Mouse (Mus musculus) left cerebral cortex, postnatal 36 days (tissue): Measurements from ENCODE around the gene Tiprl. TPM values are rescaled to one million over a fixed set of nuclear protein-coding genes. Genes with fewer than 3 reads are reported as not detected.

ENCODE experiments used
- DNase-seq, 2 experiments: peaks; one replicate each; pipeline ENCODE4 v3.0.0; 2021 to 2022; ENCODE audit warnings: low spot score in 2 of 2, mixed read lengths in 1 of 2
- intact Hi-C: fragments of 180-260 bp; cut with DNase I; formaldehyde crosslinking; loops from one replicate; pipeline ENCODE4 v1.15.1; 2025
- total RNA-seq, 2 experiments: library from RNA; stranded (reverse); gene quantifications; 2 replicates each; pipeline ENCODE4 v1.2.3; 2021

Tiprl gene
- total RNA-seq = 10 to 100 TPM; 55.2 to 64.7 TPM

DNA sequence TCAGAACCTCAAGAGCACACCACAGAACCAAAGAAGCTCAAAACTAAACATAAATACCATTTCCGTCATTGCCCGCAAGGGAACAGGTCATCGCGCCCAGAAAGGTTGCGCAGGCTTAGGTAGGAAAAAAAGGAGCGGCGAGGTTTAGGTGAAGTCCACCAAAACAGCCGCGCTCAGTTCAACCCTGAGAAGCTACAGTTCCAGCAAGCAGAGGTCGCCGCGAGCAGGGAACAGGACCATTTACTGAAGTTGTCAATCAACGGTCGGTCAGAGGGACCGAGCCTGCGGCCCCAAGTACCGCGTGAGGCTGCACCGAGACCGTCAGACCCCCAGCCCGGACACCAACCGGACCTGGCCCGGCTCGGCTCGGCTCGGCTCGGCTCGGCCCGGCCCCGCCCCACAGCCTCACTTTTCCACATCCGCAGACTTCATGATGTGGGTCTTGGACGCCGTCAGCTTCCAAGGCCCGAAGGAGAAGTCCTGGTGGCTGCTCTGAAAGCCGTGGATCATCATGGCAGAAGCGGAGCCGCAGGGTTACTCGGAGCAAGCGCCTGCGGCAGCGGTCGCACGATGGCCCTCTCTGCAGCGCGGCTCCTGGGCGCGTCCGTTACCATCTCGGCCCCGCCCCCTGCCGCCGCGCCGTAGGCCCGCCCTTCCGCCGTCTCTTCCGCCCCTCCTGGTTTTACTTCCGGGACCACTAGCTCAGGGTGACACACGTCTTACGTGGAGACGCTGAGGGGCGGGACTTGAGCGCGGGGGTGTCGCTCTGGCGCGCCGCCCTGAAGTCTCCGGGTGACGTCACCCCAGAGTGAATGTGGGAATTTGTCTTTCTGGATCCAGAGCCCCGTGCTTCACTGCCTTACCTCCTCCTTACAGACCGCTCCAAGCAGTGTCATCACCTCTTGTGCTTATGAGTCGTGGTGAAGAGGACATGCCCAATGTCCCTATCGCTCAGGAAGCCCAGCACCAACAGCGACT lies at the start of gene Tiprl:
Gene Tiprl, minus strand, starts transcription at position 676 of the 978 bp plus-strand sequence.
- peak; percentile 96 to 97 for DNase-seq
- intact Hi-C loops = loop anchor here (2.0 to 5.0 kb wide), 3 partner anchors 44 to 224 kb away; partner anchors contain the start of genes Dcaf6, Mpc2 and Sft2d2

GRCm38 (mm10) chr1:165284096-165284495 lies 47.3 kb upstream of the Tiprl start:
- no peak for DNase-seq
- intact Hi-C loops = no loop called here

DNA sequence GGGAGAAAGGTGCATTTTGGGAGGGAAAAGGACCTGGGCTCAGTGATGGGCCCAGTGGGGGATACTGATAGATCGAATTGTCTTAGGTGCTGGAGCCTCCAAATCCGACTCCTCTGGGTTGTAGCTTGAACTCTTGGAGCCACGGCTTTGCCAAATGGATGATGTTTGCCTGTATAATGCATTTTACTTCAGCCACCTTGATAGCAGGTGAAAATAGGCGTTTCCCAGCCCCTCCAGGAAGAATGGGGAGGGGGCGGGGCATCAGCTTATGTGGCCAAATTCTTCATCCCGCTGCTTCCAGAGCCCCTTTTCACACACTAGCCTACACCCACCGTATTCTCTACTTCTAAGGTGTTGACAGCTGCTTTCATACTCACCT lies 46.2 kb upstream of the Tiprl start:
- DNase-seq = no peak
- intact Hi-C loops = no loop called here

DNA sequence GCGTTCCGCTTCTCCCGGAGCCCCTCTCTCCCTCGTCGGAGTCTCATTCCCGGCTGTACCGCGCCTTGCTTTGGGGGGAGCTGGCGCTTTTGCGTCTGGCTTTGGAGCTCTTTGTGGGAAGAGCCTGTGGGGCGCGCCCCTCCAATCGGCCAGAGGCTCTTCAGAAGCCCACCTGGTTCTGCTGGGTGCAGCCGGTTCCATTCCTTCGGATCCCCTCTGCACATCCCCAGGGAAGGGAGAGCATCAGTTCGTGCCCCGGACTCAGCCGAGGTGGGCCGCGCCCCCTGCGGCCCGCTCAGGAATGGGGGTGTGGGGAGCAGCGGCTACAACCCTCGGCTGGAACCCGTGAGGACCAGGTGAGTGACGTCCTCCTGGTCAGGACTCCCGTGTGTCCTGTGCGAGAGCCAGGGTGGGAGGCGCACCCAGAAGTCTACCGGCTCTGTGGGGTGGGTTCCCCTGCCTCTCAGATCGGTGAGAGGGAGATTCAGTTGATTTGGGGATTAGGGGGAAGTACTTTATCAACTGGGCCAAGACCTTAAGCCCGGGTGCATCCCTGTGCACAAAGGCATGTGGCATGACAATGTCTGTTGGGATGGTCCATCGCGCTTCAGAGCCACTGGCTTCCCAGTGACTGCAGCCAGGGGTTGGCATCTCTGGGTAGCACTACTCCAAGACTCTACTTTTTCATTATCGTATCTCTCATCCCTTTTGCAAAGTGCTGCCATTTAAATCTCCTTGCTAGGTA lies 45.6 kb upstream of the Tiprl start:
- intact Hi-C loops = no loop called here
- peak in 1 of 2 experiments; percentile 15 for DNase-seq

GRCm38 (mm10) chr1:165281351-165282221 lies 44.8 kb upstream of the Tiprl start:
- intact Hi-C loops = no loop called here
- peak; percentile 21 to 44 for DNase-seq

- DNase-seq = peak in 1 of 2 experiments; percentile 2
- intact Hi-C loops = no loop called here
Observed at GRCm38 (mm10) chr1:165280741-165281140, 43.9 kb upstream of the Tiprl start.

DNA sequence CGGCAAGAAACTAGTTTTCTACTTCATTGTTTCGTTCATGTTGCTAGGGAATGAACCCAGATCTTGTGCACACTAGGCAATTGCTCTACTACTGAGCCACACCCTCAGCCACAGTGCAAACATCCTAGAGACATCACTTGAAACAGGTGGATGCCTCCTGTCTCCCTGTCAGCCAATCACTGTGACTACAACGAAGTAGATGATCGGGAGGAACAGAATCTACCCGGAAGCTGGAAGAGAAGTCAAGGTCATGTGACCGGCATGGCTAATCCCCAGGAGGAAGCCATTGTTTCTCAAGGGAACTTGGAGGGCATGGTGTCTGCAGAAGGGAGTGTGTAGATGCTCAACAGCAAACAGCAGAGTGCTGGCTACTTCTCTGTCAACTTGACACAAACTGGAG lies 38.1 kb upstream of the Tiprl start:
- no peak for DNase-seq
- intact Hi-C loops = no loop called here

- intact Hi-C loops = loop anchor here (2.0 kb wide), 1 partner anchor 67 kb away; no protein-coding TSS in a partner anchor
- DNase-seq = peak in 1 of 2 experiments; percentile 17
Observed at GRCm38 (mm10) chr1:165252027-165252671, 15.4 kb upstream of the Tiprl start.

- intact Hi-C loops = no loop called here
Observed at GRCm38 (mm10) chr1:165250546-165250945, 13.8 kb upstream of the Tiprl start.

DNA sequence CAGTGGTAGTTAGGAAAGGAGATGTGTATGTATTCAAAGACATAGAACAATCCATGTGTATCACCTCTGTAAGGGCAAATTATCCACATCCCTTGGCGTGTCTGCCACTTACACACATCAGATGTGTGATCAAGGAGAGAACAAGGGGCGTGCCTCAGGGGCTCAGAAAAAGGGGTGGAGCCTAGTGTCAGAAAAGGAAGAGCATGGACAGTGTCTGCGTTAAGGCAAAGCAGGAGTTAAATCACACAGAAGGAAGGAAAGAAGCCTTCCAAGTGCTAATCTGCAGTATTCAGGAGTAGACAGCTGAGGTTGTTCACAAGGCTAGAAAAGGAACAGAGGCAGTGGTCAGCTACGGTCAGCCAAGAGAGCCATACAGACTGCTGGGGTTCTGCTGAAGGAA lies 12.0 kb upstream of the Tiprl start:
- no peak for DNase-seq
- intact Hi-C loops = no loop called here

More at GRCm38 (mm10) chr1:165250546-165250945, 13.8 kb upstream of the Tiprl start:
- no peak for DNase-seq

DNA sequence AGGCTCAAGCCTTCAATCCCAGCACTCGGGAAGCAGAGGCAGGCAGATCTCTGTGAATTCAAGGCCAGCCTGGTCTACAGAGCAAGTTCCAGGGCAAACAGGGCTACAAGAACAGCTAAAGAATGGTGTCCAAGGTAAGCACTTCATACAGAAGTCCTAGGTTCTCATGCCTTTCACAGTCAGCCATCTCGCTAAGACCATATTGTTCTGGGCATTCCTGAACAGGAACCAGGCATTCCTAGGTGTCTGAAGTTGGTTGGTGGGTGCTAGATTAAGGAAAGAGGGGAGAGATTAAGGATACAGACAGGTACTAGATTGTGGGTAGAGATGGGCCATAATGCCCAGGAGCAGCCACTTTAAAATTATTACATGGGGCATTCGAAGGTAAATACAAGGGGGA lies 11.0 kb upstream of the Tiprl start:
- intact Hi-C loops = no loop called here
- DNase-seq = no peak

DNA sequence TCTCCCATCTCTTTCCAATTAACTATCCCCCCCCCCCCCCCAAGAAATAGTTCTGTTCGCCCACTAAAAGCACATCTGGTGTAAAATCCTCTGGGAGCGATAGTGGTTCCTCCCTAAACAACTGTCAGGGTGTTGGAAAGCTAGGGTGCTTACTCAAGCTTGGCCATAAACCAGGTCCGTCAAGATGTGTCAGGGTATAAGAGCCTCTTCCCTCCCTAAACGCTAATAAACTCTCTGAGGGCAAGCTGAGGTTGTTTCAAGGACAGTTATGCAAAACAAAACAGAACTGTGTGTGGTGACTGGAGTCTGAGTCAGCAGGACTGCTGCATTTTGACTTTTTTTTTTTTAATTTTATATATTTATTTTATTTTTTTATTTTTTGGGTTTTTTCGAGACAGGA lies 10.3 kb upstream of the Tiprl start:
- DNase-seq = no peak
- intact Hi-C loops = no loop called here

DNA sequence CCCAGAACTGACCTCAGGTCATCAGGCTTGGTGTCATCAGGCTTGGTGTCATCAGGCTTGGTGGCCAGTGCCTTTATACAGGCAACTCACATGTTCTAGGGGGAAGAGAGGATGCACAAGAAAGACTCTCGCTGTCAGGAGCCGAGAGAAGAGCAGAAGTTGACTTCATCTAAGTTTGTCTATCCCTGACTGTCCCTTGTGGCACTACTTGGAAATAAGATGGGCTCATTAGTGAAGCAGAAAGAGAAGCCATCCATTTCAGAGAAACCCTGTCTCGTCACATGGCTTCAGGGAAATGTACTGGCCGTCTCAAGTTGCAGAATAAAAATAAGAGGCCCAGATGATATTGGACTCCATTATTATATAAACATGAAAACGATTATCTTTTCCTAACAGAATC lies 9.8 kb upstream of the Tiprl start:
- no peak for DNase-seq
- intact Hi-C loops = no loop called here

- intact Hi-C loops = loop anchor here (2.0 to 5.0 kb wide), 3 partner anchors 44 to 225 kb away; partner anchors contain the start of genes Dcaf6, Mpc2 and Sft2d2
- DNase-seq = no peak
Observed at GRCm38 (mm10) chr1:165235846-165236245, 950 bp downstream of the Tiprl start.

GRCm38 (mm10) chr1:165233806-165234205 lies 3.0 kb downstream of the Tiprl start:
- intact Hi-C loops = no loop called here
- DNase-seq = no peak

DNA sequence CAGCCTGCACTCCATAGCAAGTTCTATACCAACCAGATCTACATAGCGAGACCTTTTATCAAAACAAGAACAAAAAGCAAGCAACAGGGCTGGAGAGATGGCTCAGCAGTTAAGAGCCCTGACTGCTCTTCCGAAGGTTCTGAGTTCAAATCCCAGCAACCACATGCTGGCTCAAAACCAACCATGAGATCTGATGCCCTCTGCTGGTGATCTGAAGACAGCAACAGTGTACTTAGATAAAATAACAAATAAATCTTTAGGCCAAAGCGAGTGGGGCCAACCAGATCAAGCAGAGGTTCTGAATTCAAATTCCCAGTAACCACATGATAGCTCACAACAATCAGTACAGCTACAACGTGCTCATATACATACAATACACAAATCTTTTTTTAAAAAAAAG lies 6.1 kb downstream of the Tiprl start:
- intact Hi-C loops = loop anchor here (1.0 kb wide), 1 partner anchor 110 kb away; no protein-coding TSS in a partner anchor
- no peak for DNase-seq

DNA sequence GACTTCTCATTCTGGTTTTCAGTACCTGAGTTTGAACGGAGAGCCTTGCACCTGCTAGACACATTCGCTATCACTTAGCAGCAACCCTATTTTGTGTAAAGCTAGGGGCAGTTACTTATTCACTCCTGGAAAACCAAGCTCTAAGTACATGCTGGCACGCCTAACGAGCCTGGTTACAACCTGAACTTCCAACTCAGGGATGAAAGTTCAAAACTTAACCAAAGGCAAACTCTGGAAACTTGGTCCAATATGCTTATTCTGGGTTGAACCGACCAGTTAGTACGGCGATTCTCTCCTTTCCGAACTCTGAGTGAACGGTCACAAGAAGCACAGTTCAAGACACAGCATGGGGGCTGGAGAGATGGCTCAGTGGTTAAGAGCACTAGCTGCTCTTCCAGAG lies 7.2 kb downstream of the Tiprl start:
- intact Hi-C loops = loop anchor here (10.0 kb wide), 1 partner anchor 915 kb away; no protein-coding TSS in a partner anchor
- no peak for DNase-seq

DNA sequence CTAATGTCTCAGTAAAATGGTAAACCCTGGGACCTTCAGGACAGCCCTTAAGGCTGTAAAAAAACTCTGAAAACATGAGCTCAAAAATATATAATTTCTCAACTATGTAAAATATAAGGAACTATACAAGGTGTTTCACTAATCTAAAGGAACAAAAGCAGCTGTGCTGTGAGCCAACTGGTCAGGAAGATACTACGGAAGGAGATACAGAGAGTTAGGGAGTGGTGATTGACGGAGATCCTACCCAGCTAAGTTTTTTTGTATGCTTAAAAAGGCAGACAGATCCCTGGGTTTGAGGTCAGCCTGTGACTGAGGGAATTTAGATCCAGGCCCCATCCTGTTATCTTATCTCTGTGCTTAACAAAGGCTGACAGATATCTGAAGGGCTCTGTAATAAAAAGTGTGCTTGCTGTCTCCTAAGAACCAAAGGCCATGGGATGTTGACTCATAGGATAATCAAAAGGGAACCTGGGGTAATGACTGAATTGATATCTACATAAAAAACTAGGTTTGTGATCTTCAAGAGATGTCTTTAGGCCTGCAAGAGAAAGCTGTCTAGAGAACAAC lies 19.7 kb downstream of the Tiprl start:
- no peak for DNase-seq
- intact Hi-C loops = no loop called here
